Mouse (Mus musculus) hindbrain, embryonic 12.5 days (tissue): Measurements from ENCODE around the gene Adh7. TPM values are rescaled to one million over a fixed set of nuclear protein-coding genes. Genes with fewer than 3 reads are reported as not detected.

ENCODE experiments used
- ATAC-seq: fragments of 200-750 bp; cut with Nextera tagmentation; 2 replicates; pipeline ENCODE4 v1.8.0; 2017; ENCODE audit warnings: moderate TSS enrichment; ENCODE audit not compliant: low FRiP score
- H3K27ac ChIP-seq: fragments of 300-500 bp; sonication (generic); 2 replicates; pipeline ENCODE4 v1.5.1; 2016; ENCODE audit warnings: mild to moderate bottlenecking
- H3K27me3 ChIP-seq: fragments of 300-500 bp; sonication (generic); 2 replicates; pipeline ENCODE4 v1.6.1; 2016; ENCODE audit warnings: mild to moderate bottlenecking
- H3K36me3 ChIP-seq: fragments of 300-500 bp; sonication (generic); 2 replicates; pipeline ENCODE4 v1.6.1; 2016; ENCODE audit warnings: mild to moderate bottlenecking
- H3K4me1 ChIP-seq: fragments of 300-500 bp; sonication (generic); 2 replicates; pipeline ENCODE4 v1.6.1; 2016
- H3K4me2 ChIP-seq: fragments of 300-500 bp; sonication (generic); replicated peaks from 2 replicates; pipeline ENCODE4 v1.6.1; 2016; ENCODE audit warnings: mild to moderate bottlenecking
- H3K4me3 ChIP-seq: fragments of 300-500 bp; sonication (generic); 2 replicates; pipeline ENCODE4 v1.5.1; 2016; ENCODE audit warnings: mild to moderate bottlenecking
- H3K9ac ChIP-seq: fragments of 300-500 bp; sonication (generic); 2 replicates; pipeline ENCODE4 v1.6.1; 2016; ENCODE audit warnings: mild to moderate bottlenecking, moderate library complexity
- H3K9me3 ChIP-seq: fragments of 300-500 bp; sonication (generic); replicated peaks from 2 replicates; pipeline ENCODE4 v1.6.1; 2016; ENCODE audit warnings: mild to moderate bottlenecking
- WGBS: fragments of 180-500 bp; shearing (Covaris S2); methylation state at CpG from one replicate; pipeline ENCODE4 v1.1.7; 2016; 5-methylcytosine and 5-hydroxymethylcytosine counted together
- polyA plus RNA-seq: library from polyadenylated mRNA; unstranded; fragments of >200 nt; fragmentation: Nextera tagmentation; extraction: Ambion mirVana; gene quantifications from 2 replicates; pipeline ENCODE4 v1.2.1, GENCODE M21; 2016

The Adh7 gene
- polyA plus RNA-seq, 1 experiment from 2014 or later, result 0.15 TPM

GRCm38 (mm10) chr3:138262568-138262967 lies 45.0 kb downstream of the Adh7 start:
- Histone ChIP-seq H3K27ac (no peak overlapping the region), H3K9ac (no peak overlapping the region), H3K4me2 (no peak overlapping the region), H3K27me3 (no peaks in the 10 kb centered on the region), H3K9me3 (no peaks in the 10 kb centered on the region), H3K4me3 (no peak overlapping the region), H3K4me1 (no peaks in the 10 kb centered on the region), H3K36me3 (no peaks in the 10 kb centered on the region)
- WGBS, result 79% methylated on average over 4 of the region's 4 CpGs
- ATAC-seq, result no peak

DNA sequence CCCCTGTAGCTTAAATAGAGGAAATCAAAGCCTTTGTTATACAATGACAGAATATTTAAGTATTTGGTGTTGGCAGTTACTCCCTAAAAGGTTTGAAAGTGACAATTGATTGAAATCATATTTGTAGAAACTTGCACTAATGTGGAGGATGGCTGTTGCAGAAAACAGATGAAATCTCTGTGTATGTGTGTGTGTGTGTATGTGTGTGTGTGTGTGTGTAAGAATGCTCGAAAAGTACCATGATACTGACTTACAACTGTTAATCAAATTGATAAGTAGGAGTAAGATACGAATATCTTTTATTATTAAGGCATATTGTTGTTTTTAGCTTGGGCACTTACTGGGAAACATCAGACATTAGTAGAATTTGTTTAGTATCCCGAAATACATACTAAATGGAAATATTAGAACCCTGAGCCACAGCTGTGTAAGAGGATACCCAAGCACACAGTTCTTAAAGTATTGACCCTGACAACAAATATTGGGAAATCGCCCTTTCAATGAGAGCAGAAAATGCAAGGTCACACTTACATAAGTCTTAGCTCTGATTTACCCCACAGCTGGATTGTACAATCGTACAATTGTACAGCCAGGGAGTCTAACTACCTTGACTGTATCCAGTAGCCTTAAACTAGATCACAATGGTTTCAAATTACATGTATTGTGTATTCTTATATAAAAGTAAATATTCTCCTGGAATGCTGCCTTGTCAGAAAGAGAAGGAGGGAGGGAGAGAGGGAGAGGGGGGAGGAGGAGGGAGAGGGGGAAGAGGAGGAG lies 45.8 kb downstream of the Adh7 start:
- no peak for ATAC-seq
- Histone ChIP-seq H3K36me3 (no peaks in the 10 kb centered on the region), H3K4me3 (no peak overlapping the region), H3K9me3 (no peaks in the 10 kb centered on the region), H3K27ac (no peak overlapping the region), H3K4me2 (no peak overlapping the region), H3K4me1 (no peaks in the 10 kb centered on the region), H3K9ac (no peak overlapping the region), H3K27me3 (no peaks in the 10 kb centered on the region)
- WGBS, result 82% methylated on average over 5 of the region's 5 CpGs

GRCm38 (mm10) chr3:138264648-138265047 lies 47.1 kb downstream of the Adh7 start:
- Histone ChIP-seq H3K9ac (no peak overlapping the region), H3K4me1 (no peaks in the 10 kb centered on the region), H3K36me3 (no peaks in the 10 kb centered on the region), H3K27me3 (no peaks in the 10 kb centered on the region), H3K9me3 (no peaks in the 10 kb centered on the region), H3K27ac (no peak overlapping the region), H3K4me2 (no peak overlapping the region), H3K4me3 (no peak overlapping the region)
- no peak for ATAC-seq
- WGBS, result 81% methylated on average over 3 of the region's 3 CpGs

GRCm38 (mm10) chr3:138270507-138270906 lies 52.9 kb downstream of the Adh7 start:
- no peak overlapping the region for H3K27ac ChIP-seq
- no peak overlapping the region for H3K4me3 ChIP-seq
- H3K4me1 ChIP-seq, result no peaks in the 10 kb centered on the region
- H3K36me3 ChIP-seq, result no peaks in the 10 kb centered on the region
- no peaks in the 10 kb centered on the region for H3K9me3 ChIP-seq
- ATAC-seq, result no peak
- no peak overlapping the region for H3K4me2 ChIP-seq
- H3K9ac ChIP-seq, result no peak overlapping the region
- WGBS, result 31% methylated on average over 1 of the region's 1 CpGs
- no peaks in the 10 kb centered on the region for H3K27me3 ChIP-seq

- H3K4me3 ChIP-seq, result no peak overlapping the region
- WGBS, result 99% methylated on average over 2 of the region's 2 CpGs
- H3K27ac ChIP-seq, result no peak overlapping the region
- H3K4me2 ChIP-seq, result no peak overlapping the region
- no peak overlapping the region for H3K9ac ChIP-seq
- H3K4me1 ChIP-seq, result no peaks in the 10 kb centered on the region
- no peaks in the 10 kb centered on the region for H3K27me3 ChIP-seq
- H3K36me3 ChIP-seq, result no peaks in the 10 kb centered on the region
- no peaks in the 10 kb centered on the region for H3K9me3 ChIP-seq
- no peak for ATAC-seq
Observed at GRCm38 (mm10) chr3:138271297-138271696, 53.7 kb downstream of the Adh7 start.

DNA sequence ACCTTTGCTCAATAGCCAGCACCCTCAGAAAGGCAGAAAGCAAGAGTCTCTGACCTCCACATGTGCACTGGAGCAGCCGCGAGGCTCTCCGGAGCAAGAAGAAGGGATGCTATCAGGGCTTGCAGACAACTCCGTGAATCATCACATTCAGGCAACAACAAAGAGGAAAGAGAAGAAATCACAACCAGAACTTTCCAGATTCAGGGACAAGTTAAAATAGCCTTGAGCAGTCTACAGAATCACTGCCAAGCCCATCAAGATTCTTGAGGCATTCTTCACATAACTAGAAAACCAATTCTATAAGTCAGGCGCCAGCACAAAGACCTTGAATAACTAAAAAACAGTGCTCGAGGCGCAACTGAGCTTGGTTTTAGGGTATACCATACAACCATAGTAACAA lies 55.5 kb downstream of the Adh7 start:
- no peak overlapping the region for H3K4me2 ChIP-seq
- no peak for ATAC-seq

GRCm38 (mm10) chr3:138275100-138275499 lies 57.5 kb downstream of the Adh7 start:
- no peaks in the 10 kb centered on the region for H3K4me1 ChIP-seq
- no peak overlapping the region for H3K4me3 ChIP-seq
- H3K27me3 ChIP-seq, result no peaks in the 10 kb centered on the region
- no peaks in the 10 kb centered on the region for H3K9me3 ChIP-seq
- no peak overlapping the region for H3K4me2 ChIP-seq
- H3K36me3 ChIP-seq, result no peaks in the 10 kb centered on the region
- WGBS, result 94% methylated on average over 3 of the region's 3 CpGs
- no peak overlapping the region for H3K9ac ChIP-seq
- H3K27ac ChIP-seq, result no peak overlapping the region
- ATAC-seq, result no peak

More for the DNA sequence above, 55.5 kb downstream of the Adh7 start:
- H3K4me3 ChIP-seq, result no peak overlapping the region
- no peak overlapping the region for H3K9ac ChIP-seq
- 90% methylated on average over 7 of the region's 7 CpGs for WGBS
- no peaks in the 10 kb centered on the region for H3K4me1 ChIP-seq
- no peaks in the 10 kb centered on the region for H3K27me3 ChIP-seq
- no peak overlapping the region for H3K27ac ChIP-seq
- H3K36me3 ChIP-seq, result no peaks in the 10 kb centered on the region
- no peaks in the 10 kb centered on the region for H3K9me3 ChIP-seq

GRCm38 (mm10) chr3:138282556-138282955 lies 65.0 kb downstream of the Adh7 start:
- H3K36me3 ChIP-seq, result no peaks in the 10 kb centered on the region
- H3K9me3 ChIP-seq, result no peaks in the 10 kb centered on the region
- peaks cover 6% of the 10 kb centered on the region for H3K4me1 ChIP-seq
- H3K27me3 ChIP-seq, result no peaks in the 10 kb centered on the region
- H3K4me3 ChIP-seq, result no peak overlapping the region
- H3K9ac ChIP-seq, result no peak overlapping the region
- WGBS, result 78% methylated on average over 9 of the region's 9 CpGs
- no peak overlapping the region for H3K4me2 ChIP-seq
- no peak for ATAC-seq
- no peak overlapping the region for H3K27ac ChIP-seq

Other genes starting within 250 kb of the Adh7 start
- 2.3 and 2.6 TPM in 2 replicates for gene Dapp1, start 236.2 kb upstream of the Adh7 start, polyA plus RNA-seq
- 0.42 and 0.45 TPM in 2 replicates for gene 1110002E22Rik, start 152.7 kb upstream of the Adh7 start, polyA plus RNA-seq
- gene Gm5105, start 150.4 kb upstream of the Adh7 start, polyA plus RNA-seq, result not detected in 2 replicates
- 11.8 and 11.9 TPM in 2 replicates for gene Trmt10a, start 74.3 kb upstream of the Adh7 start, polyA plus RNA-seq
- 10.0 and 11.1 TPM in 2 replicates for gene Mttp, start 72.8 kb upstream of the Adh7 start, polyA plus RNA-seq
- not detected in 2 replicates for gene 4930579F01Rik, start 23.9 kb upstream of the Adh7 start, polyA plus RNA-seq
- gene Adh1, start 43.2 kb downstream of the Adh7 start, polyA plus RNA-seq, result 0.39 and 0.93 TPM in 2 replicates
- gene Adh6a, start 95.5 kb downstream of the Adh7 start, polyA plus RNA-seq, result not detected in 2 replicates
- 0.21 and 0.22 TPM in 2 replicates for gene Adh6b, start 124.0 kb downstream of the Adh7 start, polyA plus RNA-seq
- gene Adh4, start 197.7 kb downstream of the Adh7 start, polyA plus RNA-seq, result not detected in 2 replicates
- 217 and 224 TPM in 2 replicates for gene Adh5, start 225.3 kb downstream of the Adh7 start, polyA plus RNA-seq